8 mouse cellular contexts compared by ENCODE assay signal in genomic region chr15:12206646-12207222, GRCm38 (mm10). TPM values are rescaled to one million over a fixed set of nuclear protein-coding genes. Genes with fewer than 3 reads are reported as not detected.
DNase-seq lines count a peak whose midpoint lies in the region; ATAC-seq and TF ChIP-seq lines count a peak whose summit lies in the region.

No protein-coding gene starts in this region.

- peak overlapping the region; percentile 99 for H3K9ac ChIP-seq in heart, embryonic 13.5 days
- no peak overlapping the region for H3K9ac ChIP-seq in hindbrain, postnatal 0 days (replicated peaks; ENCODE audit: low read length)
- H3K9ac ChIP-seq in liver, postnatal 0 days (replicated peaks), result peak overlapping the region; percentile 99; the same call in 1 of the 2 replicates

- H3K4me3 ChIP-seq in heart, embryonic 13.5 days, result peak overlapping the region; percentile 98; the same call in 1 of the 2 replicates
- H3K4me3 ChIP-seq in hindbrain, postnatal 0 days (ENCODE audit: low read length), result no peak overlapping the region
- no peak overlapping the region for H3K4me3 ChIP-seq in liver, postnatal 0 days (ENCODE audit: low read depth, low read length)

- WGBS in heart, embryonic 13.5 days, result 73% methylated on average over 7 of the region's 7 CpGs
- WGBS in hindbrain, postnatal 0 days, result 40% methylated on average over 7 of the region's 7 CpGs
- 57% methylated on average over 7 of the region's 7 CpGs for WGBS in liver, postnatal 0 days (ENCODE audit: insufficient replicate concordance)

- H3K9me3 ChIP-seq in heart, embryonic 13.5 days, result no peaks in the 10 kb centered on the region
- no peaks in the 10 kb centered on the region for H3K9me3 ChIP-seq in hindbrain, postnatal 0 days (ENCODE audit: low read length)
- no peaks in the 10 kb centered on the region for H3K9me3 ChIP-seq in liver, postnatal 0 days (ENCODE audit: low read length)

- no peak for TF ChIP-seq EP300 in liver, postnatal 0 days (IDR thresholded peaks at IDR 0.05; ENCODE audit: low read depth)

- H3K4me1 ChIP-seq in heart, embryonic 13.5 days, result peaks cover 51% of the 10 kb centered on the region
- H3K4me1 ChIP-seq in hindbrain, postnatal 0 days (ENCODE audit: insufficient read depth, low read length), result peaks cover 12% of the 10 kb centered on the region
- peaks cover 41% of the 10 kb centered on the region for H3K4me1 ChIP-seq in liver, postnatal 0 days (ENCODE audit: insufficient read depth)

- no peak for TF ChIP-seq CTCF in hindbrain, postnatal 0 days (IDR thresholded peaks at IDR 0.05; ENCODE audit: low read depth)
- TF ChIP-seq CTCF in liver, postnatal 0 days (IDR thresholded peaks at IDR 0.05; ENCODE audit: low read depth), result no peak

- H3K36me3 ChIP-seq in heart, embryonic 13.5 days, result 0 out of 2 replicates have a peak, but pooled peaks cover 3% of the 10 kb centered on the region
- H3K36me3 ChIP-seq in hindbrain, postnatal 0 days (ENCODE audit: insufficient read depth, low read length), result no peaks in the 10 kb centered on the region
- no peaks in the 10 kb centered on the region for H3K36me3 ChIP-seq in liver, postnatal 0 days (replicated peaks; ENCODE audit: insufficient read depth, low read length)

- H3K27ac ChIP-seq in heart, embryonic 13.5 days (replicated peaks), result no peak overlapping the region
- H3K27ac ChIP-seq in hindbrain, postnatal 0 days, result no peak overlapping the region
- H3K27ac ChIP-seq in liver, postnatal 0 days (ENCODE audit: low read depth), result peak overlapping the region; percentile 97

- ATAC-seq in heart, embryonic 13.5 days (ENCODE audit: extremely low read depth, insufficient number of reproducible peaks, low FRiP score, low TSS enrichment), result no peak
- ATAC-seq in hindbrain, postnatal 0 days, result no peak
- no peak for ATAC-seq in liver, postnatal 0 days

- peak overlapping the region; percentile 89 for H3K4me2 ChIP-seq in heart, embryonic 13.5 days
- H3K4me2 ChIP-seq in hindbrain, postnatal 0 days (ENCODE audit: low read depth, low read length), result peak overlapping the region; percentile 65
- peak overlapping the region; percentile 92 for H3K4me2 ChIP-seq in liver, postnatal 0 days (ENCODE audit: low read depth, low read length)

- DNase-seq in heart, postnatal 4 days, result no peak
- DNase-seq in MN1 (ENCODE audit: low spot score), result peak; percentile 23
- no peak for DNase-seq in hindbrain, postnatal 0 days (ENCODE audit: low spot score)
- DNase-seq in liver, postnatal 0 days, result no peak
- DNase-seq in thymus, postnatal 10 days (ENCODE audit: low spot score in 2 of 2), result no peak
- no peak for DNase-seq in frontal cortex, postnatal 25 days (ENCODE audit: low spot score in 2 of 2)
- DNase-seq in left cerebral cortex, postnatal 4 days, result no peak

- intact Hi-C loops in left cerebral cortex, postnatal 4 days (cut with DNase I), result no loop called here

- no peaks in the 10 kb centered on the region for H3K27me3 ChIP-seq in heart, embryonic 13.5 days (replicated peaks)
- H3K27me3 ChIP-seq in hindbrain, postnatal 0 days (ENCODE audit: insufficient read depth, low read length), result no peaks in the 10 kb centered on the region
- no peaks in the 10 kb centered on the region for H3K27me3 ChIP-seq in liver, postnatal 0 days (ENCODE audit: insufficient read depth, low read length)

RNA-seq across cellular contexts. Expression of gene Mtmr12, which starts 1.9 kb away (rescaled TPM):
- 11.4 and 12.0 TPM in 2 replicates for polyA plus RNA-seq in heart, embryonic 13.5 days (2015; fragmentation: Nextera tagmentation; extraction: Ambion mirVana)
- 10 to 100 TPM; 19.6 to 22.4 TPM for total RNA-seq in heart, postnatal 4 days (2021)
- total RNA-seq in hindbrain, postnatal 0 days (2014; rRNA removed), result 10.7 and 12.6 TPM in 2 replicates
- 5.5 and 5.7 TPM in 2 replicates for polyA plus RNA-seq in hindbrain, postnatal 0 days (2015; fragmentation: Nextera tagmentation; extraction: Ambion mirVana)
- polyA plus RNA-seq in liver, postnatal 0 days (2015; fragmentation: Nextera tagmentation; extraction: Ambion mirVana), result 3.9 and 4.0 TPM in 2 replicates
- total RNA-seq in left cerebral cortex, postnatal 4 days (2021), result 10 to 100 TPM; 15.5 to 16.1 TPM
